Mouse (Mus musculus) liver, embryonic 12.5 days (tissue): ENCODE data around the gene Emilin1. TPM values are rescaled to one million over a fixed set of nuclear protein-coding genes. Genes with fewer than 3 reads are reported as not detected.

Experiments used
- ATAC-seq: fragments of 200-750 bp; cut with Nextera tagmentation; 2 replicates; pipeline ENCODE4 v1.8.0; 2017; ENCODE audit warnings: moderate number of reproducible peaks, mild to moderate bottlenecking, moderate library complexity
- H3K27ac ChIP-seq: fragments of 300-500 bp; sonication (generic); 2 replicates; pipeline ENCODE4 v1.5.1; 2016; ENCODE audit warnings: mild to moderate bottlenecking
- H3K27me3 ChIP-seq: fragments of 300-500 bp; sonication (generic); replicated peaks from 2 replicates; pipeline ENCODE4 v1.6.1; 2016; ENCODE audit warnings: mild to moderate bottlenecking, moderate library complexity
- H3K36me3 ChIP-seq: fragments of 300-500 bp; sonication (generic); 2 replicates; pipeline ENCODE4 v1.6.1; 2016; ENCODE audit warnings: mild to moderate bottlenecking, moderate library complexity
- H3K4me1 ChIP-seq: fragments of 300-500 bp; sonication (generic); 2 replicates; pipeline ENCODE4 v1.6.1; 2016
- H3K4me2 ChIP-seq: fragments of 300-500 bp; sonication (generic); 2 replicates; pipeline ENCODE4 v1.6.1; 2016; ENCODE audit warnings: mild to moderate bottlenecking, moderate library complexity
- H3K4me3 ChIP-seq: fragments of 300-500 bp; sonication (generic); 2 replicates; pipeline ENCODE4 v1.5.1; 2016; ENCODE audit warnings: mild to moderate bottlenecking, moderate library complexity
- H3K9ac ChIP-seq: fragments of 300-500 bp; sonication (generic); 2 replicates; pipeline ENCODE4 v1.6.1; 2016; ENCODE audit warnings: mild to moderate bottlenecking, moderate library complexity
- H3K9me3 ChIP-seq: fragments of 300-500 bp; sonication (generic); replicated peaks from 2 replicates; pipeline ENCODE4 v1.6.1; 2016; ENCODE audit warnings: mild to moderate bottlenecking, moderate library complexity
- WGBS: fragments of 180-500 bp; shearing (Covaris S2); methylation state at CpG from one replicate; pipeline ENCODE4 v1.1.7; 2016; ENCODE audit not compliant: insufficient replicate concordance; 5-methylcytosine and 5-hydroxymethylcytosine counted together
- polyA plus RNA-seq: library from polyadenylated mRNA; unstranded; fragments of >200 nt; fragmentation: Nextera tagmentation; extraction: Ambion mirVana; gene quantifications from 2 replicates; pipeline ENCODE4 v1.2.1, GENCODE M21; 2016

Gene Emilin1
- polyA plus RNA-seq, 1 experiment from 2014 or later, result 73.6 TPM

DNA sequence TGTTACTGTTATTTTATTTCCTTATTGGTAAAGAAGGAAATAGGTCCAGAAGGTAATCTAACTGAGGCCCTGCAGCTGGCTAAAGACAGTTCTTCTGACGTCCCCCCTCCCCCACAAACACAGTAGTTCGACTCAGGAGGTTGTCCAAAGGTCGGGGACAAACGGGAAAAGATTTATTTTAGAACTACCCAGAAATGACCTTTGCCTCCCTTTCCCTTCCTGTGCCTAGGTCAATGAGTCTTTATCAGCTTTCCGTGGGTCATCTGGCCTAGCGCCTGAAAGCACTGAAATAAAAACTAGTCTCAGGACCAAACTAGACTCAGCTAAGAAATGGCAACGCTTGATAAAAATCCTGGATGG lies 3.9 kb upstream of the Emilin1 start:
- no peak overlapping the region for H3K9ac ChIP-seq
- 26% methylated on average over 7 of the region's 7 CpGs for WGBS
- H3K36me3 ChIP-seq, result peaks cover 20% of the 10 kb centered on the region
- no peaks in the 10 kb centered on the region for H3K9me3 ChIP-seq
- no peak for ATAC-seq
- H3K27ac ChIP-seq, result peak overlapping the region; percentile 89
- H3K4me2 ChIP-seq, result peak overlapping the region; percentile 94
- no peaks in the 10 kb centered on the region for H3K27me3 ChIP-seq
- H3K4me1 ChIP-seq, result peaks cover 81% of the 10 kb centered on the region
- H3K4me3 ChIP-seq, result no peak overlapping the region

GRCm38 (mm10) chr5:30909863-30910262 lies 3.3 kb upstream of the Emilin1 start:
- 79% methylated on average over 7 of the region's 7 CpGs for WGBS
- H3K4me2 ChIP-seq, result no peak overlapping the region
- H3K4me3 ChIP-seq, result no peak overlapping the region
- no peaks in the 10 kb centered on the region for H3K27me3 ChIP-seq
- no peak for ATAC-seq
- H3K27ac ChIP-seq, result peak overlapping the region; percentile 89
- peaks cover 14% of the 10 kb centered on the region for H3K36me3 ChIP-seq
- no peak overlapping the region for H3K9ac ChIP-seq
- H3K4me1 ChIP-seq, result peaks cover 87% of the 10 kb centered on the region
- H3K9me3 ChIP-seq, result no peaks in the 10 kb centered on the region

DNA sequence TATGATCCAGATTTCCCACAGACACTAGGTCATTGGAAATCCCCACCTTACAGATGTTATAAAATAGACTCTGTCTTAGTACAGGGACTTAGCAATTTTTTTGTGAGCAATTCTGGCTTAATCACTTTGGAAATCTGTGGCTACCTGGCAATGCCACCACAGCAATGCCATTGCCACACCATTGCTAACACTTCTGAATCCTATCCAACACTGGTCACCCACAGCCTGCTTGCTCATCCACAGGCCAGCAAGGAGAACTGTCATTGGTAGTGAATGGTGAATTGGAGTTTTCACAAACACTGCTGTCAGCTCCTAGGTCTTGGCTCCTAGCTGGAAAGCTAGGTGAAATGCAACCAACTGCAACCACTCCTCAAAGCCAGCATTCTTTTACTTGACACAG lies 2.7 kb upstream of the Emilin1 start:
- peak overlapping the region; percentile 11; the same call in 1 of the 2 replicates for H3K27ac ChIP-seq
- H3K27me3 ChIP-seq, result no peaks in the 10 kb centered on the region
- H3K4me1 ChIP-seq, result peaks cover 87% of the 10 kb centered on the region

GRCm38 (mm10) chr5:30912156-30912555 lies 1.0 kb upstream of the Emilin1 start:
- Histone ChIP-seq H3K4me3 (no peak overlapping the region), H3K9ac (no peak overlapping the region), H3K9me3 (no peaks in the 10 kb centered on the region), H3K36me3 (peaks cover 6% of the 10 kb centered on the region), H3K27me3 (no peaks in the 10 kb centered on the region), H3K4me1 (peaks cover 88% of the 10 kb centered on the region), H3K27ac (peak overlapping the region; percentile 84), H3K4me2 (0 out of 2 replicates have a peak overlapping the region, but pooled peaks have one; percentile 67)
- no peak for ATAC-seq
- 53% methylated on average over 5 of the region's 5 CpGs for WGBS

More for the DNA sequence above, 2.7 kb upstream of the Emilin1 start:
- H3K9me3 ChIP-seq, result no peaks in the 10 kb centered on the region
- H3K9ac ChIP-seq, result no peak overlapping the region
- ATAC-seq, result no peak
- H3K4me2 ChIP-seq, result no peak overlapping the region
- H3K36me3 ChIP-seq, result peaks cover 8% of the 10 kb centered on the region
- H3K4me3 ChIP-seq, result no peak overlapping the region

DNA sequence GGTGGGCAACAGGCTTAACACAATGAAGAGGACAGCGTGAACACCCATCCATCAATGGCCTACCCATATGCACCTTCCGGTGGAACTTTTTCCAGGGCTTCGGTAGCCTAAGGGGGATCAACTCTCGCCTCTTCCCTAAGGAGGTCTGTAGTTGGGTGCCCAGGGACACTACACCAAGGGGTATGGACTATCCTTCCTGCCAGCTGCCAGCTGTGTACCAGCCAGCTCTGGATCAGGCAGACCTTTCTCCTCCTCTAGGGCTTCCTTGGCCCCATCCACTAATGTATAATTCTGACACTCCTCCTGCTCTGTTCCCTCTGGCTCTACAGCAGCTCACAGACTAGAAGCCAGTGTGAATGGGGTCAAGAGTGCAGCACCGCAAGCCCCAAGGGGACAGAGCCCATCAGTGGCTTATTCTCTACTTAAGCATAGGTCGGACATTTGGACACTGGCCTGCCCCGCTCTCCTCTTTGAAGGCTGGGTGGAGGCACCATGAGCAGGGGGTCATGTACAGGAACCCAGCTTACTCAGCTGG lies 966 bp downstream of the Emilin1 start:
- peak overlapping the region; percentile 55 for H3K4me3 ChIP-seq
- peaks cover 94% of the 10 kb centered on the region for H3K4me1 ChIP-seq
- H3K27ac ChIP-seq, result peak overlapping the region; percentile 84
- ATAC-seq, result peak; percentile 16; the same call in 1 of the 2 replicates
- peak overlapping the region; percentile 67 for H3K4me2 ChIP-seq
- H3K27me3 ChIP-seq, result no peaks in the 10 kb centered on the region
- H3K36me3 ChIP-seq, result peaks cover 26% of the 10 kb centered on the region
- peak overlapping the region; percentile 60 for H3K9ac ChIP-seq
- 22% methylated on average over 7 of the region's 7 CpGs for WGBS
- H3K9me3 ChIP-seq, result no peaks in the 10 kb centered on the region

DNA sequence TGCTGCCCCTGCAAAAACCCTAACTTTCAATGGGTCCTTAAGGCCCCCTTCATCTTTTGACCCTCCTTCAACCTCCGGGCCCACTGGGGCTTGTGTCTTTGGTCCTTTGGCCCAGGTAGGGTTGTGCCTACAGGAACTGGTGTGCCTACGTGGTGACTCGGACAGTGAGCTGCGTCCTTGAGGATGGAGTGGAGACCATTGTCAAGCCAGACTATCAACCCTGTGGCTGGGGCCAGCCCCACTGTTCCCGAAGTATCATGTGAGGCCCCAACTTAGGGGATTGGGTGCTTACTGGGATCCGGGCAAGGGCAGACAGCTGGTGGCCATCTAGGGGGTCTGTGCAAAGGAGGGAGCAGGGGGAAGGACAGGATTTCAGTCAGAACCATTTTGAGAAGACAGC lies 1.6 kb downstream of the Emilin1 start:
- H3K27ac ChIP-seq, result peak overlapping the region; percentile 84
- H3K9ac ChIP-seq, result peak overlapping the region; percentile 60
- peak overlapping the region; percentile 67 for H3K4me2 ChIP-seq
- peaks cover 33% of the 10 kb centered on the region for H3K36me3 ChIP-seq
- peaks cover 90% of the 10 kb centered on the region for H3K4me1 ChIP-seq
- H3K9me3 ChIP-seq, result no peaks in the 10 kb centered on the region
- ATAC-seq, result no peak
- 39% methylated on average over 6 of the region's 6 CpGs for WGBS
- peak overlapping the region; percentile 55 for H3K4me3 ChIP-seq
- H3K27me3 ChIP-seq, result no peaks in the 10 kb centered on the region

GRCm38 (mm10) chr5:30915456-30915855 lies 2.3 kb downstream of the Emilin1 start:
- Histone ChIP-seq H3K27me3 (no peaks in the 10 kb centered on the region), H3K4me3 (peak overlapping the region; percentile 55), H3K9me3 (no peaks in the 10 kb centered on the region), H3K27ac (peak overlapping the region; percentile 84), H3K9ac (peak overlapping the region; percentile 60), H3K36me3 (peaks cover 39% of the 10 kb centered on the region), H3K4me2 (peak overlapping the region; percentile 67), H3K4me1 (peaks cover 95% of the 10 kb centered on the region)
- ATAC-seq, result peak; percentile 23
- 21% methylated on average over 9 of the region's 9 CpGs for whole genome bisulfite sequencing

DNA sequence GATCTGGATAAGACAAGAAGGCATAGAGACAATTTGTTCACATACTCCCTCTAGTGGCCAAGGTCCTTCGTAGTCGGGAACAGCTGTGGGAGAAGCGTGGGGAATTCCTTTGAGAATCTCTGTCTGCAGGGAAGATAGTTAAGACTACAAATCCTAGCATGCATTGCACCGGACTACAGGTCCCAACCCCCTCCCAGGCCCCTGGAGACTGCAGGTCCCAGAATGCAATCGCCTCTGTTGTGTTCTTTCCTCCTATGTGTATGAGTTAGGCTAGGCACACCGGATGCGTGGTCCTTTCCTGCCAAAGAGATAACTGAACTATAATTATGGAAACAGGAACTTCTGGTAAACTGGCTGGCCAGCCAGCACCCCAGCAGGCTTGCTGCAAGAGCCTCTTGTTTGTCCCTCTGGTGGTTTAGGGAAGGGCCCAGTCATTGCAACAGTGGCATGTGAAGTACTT lies 2.8 kb downstream of the Emilin1 start:
- Histone ChIP-seq H3K36me3 (peaks cover 44% of the 10 kb centered on the region), H3K4me3 (peak overlapping the region; percentile 55), H3K27ac (peak overlapping the region; percentile 84), H3K4me2 (peak overlapping the region; percentile 67), H3K9me3 (no peaks in the 10 kb centered on the region), H3K4me1 (peaks cover 95% of the 10 kb centered on the region), H3K27me3 (no peaks in the 10 kb centered on the region), H3K9ac (no peak overlapping the region)
- whole genome bisulfite sequencing, result 2% methylated on average over 7 of the region's 7 CpGs
- peak; percentile 58 for ATAC-seq

GRCm38 (mm10) chr5:30916841-30917240 lies 3.6 kb downstream of the Emilin1 start:
- WGBS, result 79% methylated on average over 9 of the region's 9 CpGs
- Histone ChIP-seq H3K9ac (no peak overlapping the region), H3K4me2 (0 out of 2 replicates have a peak overlapping the region, but pooled peaks have one; percentile 67), H3K36me3 (peaks cover 44% of the 10 kb centered on the region), H3K9me3 (no peaks in the 10 kb centered on the region), H3K4me3 (no peak overlapping the region), H3K27me3 (no peaks in the 10 kb centered on the region), H3K4me1 (peaks cover 91% of the 10 kb centered on the region), H3K27ac (peak overlapping the region; percentile 84)
- no peak for ATAC-seq

DNA sequence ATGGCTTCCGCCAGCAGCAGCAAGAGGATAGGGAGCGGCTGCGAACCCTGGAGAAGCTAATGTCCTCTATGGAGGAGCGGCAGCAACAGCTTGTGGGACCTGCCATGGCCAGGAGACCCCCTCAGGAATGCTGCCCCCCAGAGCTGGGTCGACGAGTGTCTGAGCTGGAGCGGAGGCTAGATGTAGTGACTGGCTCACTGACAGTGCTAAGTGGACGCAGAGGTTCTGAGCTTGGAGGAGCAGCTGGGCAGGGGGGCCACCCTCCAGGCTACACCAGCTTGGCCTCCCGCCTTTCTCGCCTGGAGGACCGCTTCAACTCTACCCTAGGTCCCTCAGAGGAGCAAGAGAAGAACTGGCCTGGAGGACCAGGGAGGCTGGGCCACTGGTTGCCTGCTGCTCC lies 4.1 kb downstream of the Emilin1 start:
- no peak for ATAC-seq
- Histone ChIP-seq H3K9ac (no peak overlapping the region), H3K4me2 (no peak overlapping the region), H3K27me3 (no peaks in the 10 kb centered on the region), H3K4me3 (no peak overlapping the region), H3K4me1 (peaks cover 91% of the 10 kb centered on the region), H3K36me3 (peaks cover 44% of the 10 kb centered on the region), H3K27ac (0 out of 2 replicates have a peak overlapping the region, but pooled peaks have one; percentile 1), H3K9me3 (no peaks in the 10 kb centered on the region)
- WGBS, result 83% methylated on average over 11 of the region's 11 CpGs

GRCm38 (mm10) chr5:30917891-30918670 lies 4.9 kb downstream of the Emilin1 start:
- Histone ChIP-seq H3K9ac (no peak overlapping the region), H3K27ac (0 out of 2 replicates have a peak overlapping the region, but pooled peaks have one; percentile 1), H3K4me1 (peaks cover 91% of the 10 kb centered on the region)

GRCm38 (mm10) chr5:30918691-30919090 lies 5.5 kb downstream of the Emilin1 start:
- no peaks in the 10 kb centered on the region for H3K27me3 ChIP-seq
- no peak for ATAC-seq
- no peaks in the 10 kb centered on the region for H3K9me3 ChIP-seq
- no peak overlapping the region for H3K4me2 ChIP-seq
- WGBS, result 80% methylated on average over 8 of the region's 8 CpGs
- no peak overlapping the region for H3K27ac ChIP-seq
- H3K9ac ChIP-seq, result no peak overlapping the region
- no peak overlapping the region for H3K4me3 ChIP-seq
- H3K36me3 ChIP-seq, result peaks cover 44% of the 10 kb centered on the region
- peaks cover 91% of the 10 kb centered on the region for H3K4me1 ChIP-seq

More at GRCm38 (mm10) chr5:30917891-30918670, 4.9 kb downstream of the Emilin1 start:
- H3K36me3 ChIP-seq, result peaks cover 44% of the 10 kb centered on the region
- no peak overlapping the region for H3K4me3 ChIP-seq
- no peak overlapping the region for H3K4me2 ChIP-seq
- ATAC-seq, result no peak
- WGBS, result 80% methylated on average over 31 of the region's 31 CpGs
- no peaks in the 10 kb centered on the region for H3K27me3 ChIP-seq
- H3K9me3 ChIP-seq, result no peaks in the 10 kb centered on the region
